Mouse (Mus musculus): ENCODE measurements around the gene Amigo2. TPM values are rescaled to one million over a fixed set of nuclear protein-coding genes. Genes with fewer than 3 reads are reported as not detected.

Gene Amigo2
- total and polyA plus RNA-seq, 2 experiments, result 0.76 to 7.0 TPM

GRCm38 (mm10) chr15:97262251-97262650 is 15.2 kb upstream of the Amigo2 start:
- TF ChIP-seq POLR2A (IDR thresholded peaks at IDR 0.05; ENCODE audit: extremely low read depth, insufficient read depth, low read length) (no peak), CTCF (IDR thresholded peaks at IDR 0.05; ENCODE audit: low read depth, low read length) (no peak)
- no peak for DNase-seq (ENCODE audit: extremely low read depth, low read depth, low spot score)
- Histone ChIP-seq H3K27me3 (ENCODE audit: control insufficient read depth, insufficient read depth, low read length) (no peaks in the 10 kb centered on the region), H3K79me2 (ENCODE audit: control insufficient read depth, insufficient read depth, low read length) (peaks cover 6% of the 10 kb centered on the region; the same call in 1 of the 2 replicates), H3K4me3 (ENCODE audit: insufficient read depth, low read depth, low read length) (no peak overlapping the region), H3K27ac (replicated peaks; ENCODE audit: insufficient read depth, low read depth, low read length) (no peak overlapping the region), H3K36me3 (ENCODE audit: control insufficient read depth, insufficient read depth, low read length) (no peaks in the 10 kb centered on the region), H3K4me1 (ENCODE audit: control insufficient read depth, insufficient read depth, low read length) (peaks cover 2% of the 10 kb centered on the region; the same call in 1 of the 2 replicates), H3K9ac (ENCODE audit: low read depth, low read length) (no peak overlapping the region)
- WGBS, result 88% methylated on average over 9 of the region's 9 CpGs

- H3K36me3 ChIP-seq (ENCODE audit: control insufficient read depth, insufficient read depth, low read length), result no peaks in the 10 kb centered on the region
- H3K27ac ChIP-seq (replicated peaks; ENCODE audit: insufficient read depth, low read depth, low read length), result no peak overlapping the region
- H3K79me2 ChIP-seq (ENCODE audit: control insufficient read depth, insufficient read depth, low read length), result peaks cover 6% of the 10 kb centered on the region; the same call in 1 of the 2 replicates
- DNase-seq (ENCODE audit: extremely low read depth, low read depth, low spot score), result peak; percentile 59
- no peak overlapping the region for H3K4me3 ChIP-seq (ENCODE audit: insufficient read depth, low read depth, low read length)
- H3K4me1 ChIP-seq (ENCODE audit: control insufficient read depth, insufficient read depth, low read length), result no peaks in the 10 kb centered on the region
- TF ChIP-seq CTCF (IDR thresholded peaks at IDR 0.05; ENCODE audit: low read depth, low read length), result no peak
- TF ChIP-seq POLR2A (IDR thresholded peaks at IDR 0.05; ENCODE audit: extremely low read depth, insufficient read depth, low read length), result no peak
- WGBS, result 65% methylated on average over 11 of the region's 11 CpGs
- H3K9ac ChIP-seq (ENCODE audit: low read depth, low read length), result no peak overlapping the region
- no peaks in the 10 kb centered on the region for H3K27me3 ChIP-seq (ENCODE audit: control insufficient read depth, insufficient read depth, low read length)
These were observed 13.0 kb upstream of the Amigo2 start for GRCm38 (mm10) chr15:97259968-97260597.

GRCm38 (mm10) chr15:97259300-97259699 is 12.2 kb upstream of the Amigo2 start:
- H3K79me2 ChIP-seq (ENCODE audit: control insufficient read depth, insufficient read depth, low read length), result peaks cover 3% of the 10 kb centered on the region; the same call in 1 of the 2 replicates
- H3K27me3 ChIP-seq (ENCODE audit: control insufficient read depth, insufficient read depth, low read length), result no peaks in the 10 kb centered on the region
- no peak overlapping the region for H3K4me3 ChIP-seq (ENCODE audit: insufficient read depth, low read depth, low read length)
- H3K4me1 ChIP-seq (ENCODE audit: control insufficient read depth, insufficient read depth, low read length), result no peaks in the 10 kb centered on the region
- DNase-seq (ENCODE audit: extremely low read depth, low read depth, low spot score), result no peak
- no peaks in the 10 kb centered on the region for H3K36me3 ChIP-seq (ENCODE audit: control insufficient read depth, insufficient read depth, low read length)
- H3K27ac ChIP-seq (replicated peaks; ENCODE audit: insufficient read depth, low read depth, low read length), result no peak overlapping the region
- TF ChIP-seq CTCF (IDR thresholded peaks at IDR 0.05; ENCODE audit: low read depth, low read length), result no peak
- no peak for TF ChIP-seq POLR2A (IDR thresholded peaks at IDR 0.05; ENCODE audit: extremely low read depth, insufficient read depth, low read length)
- 87% methylated on average over 8 of the region's 8 CpGs for WGBS
- H3K9ac ChIP-seq (ENCODE audit: low read depth, low read length), result no peak overlapping the region

DNA sequence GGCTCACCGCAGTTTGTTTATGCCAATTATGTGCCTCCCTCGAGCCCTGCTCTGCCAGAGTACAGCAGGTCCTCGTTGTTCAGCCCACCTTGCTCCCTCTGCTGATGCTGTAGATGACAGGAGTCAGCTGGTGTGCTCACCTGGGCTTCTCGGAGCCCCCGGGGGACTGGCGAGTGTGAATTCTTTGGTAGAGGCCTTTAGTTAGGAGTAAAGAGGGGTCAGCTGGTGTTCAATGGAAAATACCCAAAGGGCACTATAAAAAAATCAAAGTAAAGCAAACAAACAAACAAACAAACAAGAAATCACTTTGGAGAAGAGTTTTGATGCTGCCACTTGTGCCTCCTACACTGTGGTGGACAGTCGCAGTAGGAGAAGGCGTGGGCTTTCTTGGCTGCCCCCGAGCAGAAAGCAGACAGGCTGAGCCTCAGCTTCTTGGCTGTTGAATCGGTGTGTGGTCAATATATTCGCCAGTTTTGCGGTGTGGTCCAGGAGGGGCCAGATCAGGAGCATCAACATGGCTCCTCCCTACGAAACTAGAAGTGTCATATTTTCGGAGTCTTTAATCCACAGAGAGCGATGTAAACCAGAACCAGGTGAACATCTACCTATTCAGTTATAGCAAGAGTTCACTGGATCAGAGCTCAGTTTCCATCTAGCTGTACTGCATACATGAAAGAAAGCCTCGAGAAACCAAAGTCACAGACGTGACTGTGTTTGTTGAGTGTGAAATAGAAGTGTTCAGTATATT is 11.6 kb upstream of the Amigo2 start:
- TF ChIP-seq POLR2A (IDR thresholded peaks at IDR 0.05; ENCODE audit: extremely low read depth, insufficient read depth, low read length), result no peak
- TF ChIP-seq CTCF (IDR thresholded peaks at IDR 0.05; ENCODE audit: low read depth, low read length), result no peak
- no peak overlapping the region for H3K27ac ChIP-seq (replicated peaks; ENCODE audit: insufficient read depth, low read depth, low read length)

GRCm38 (mm10) chr15:97257206-97257775 is 10.2 kb upstream of the Amigo2 start:
- no peak for DNase-seq (ENCODE audit: extremely low read depth, low read depth, low spot score)
- no peak overlapping the region for H3K9ac ChIP-seq (ENCODE audit: low read depth, low read length)
- H3K27ac ChIP-seq (replicated peaks; ENCODE audit: insufficient read depth, low read depth, low read length), result no peak overlapping the region
- peaks cover 8% of the 10 kb centered on the region; the same call in 1 of the 2 replicates for H3K79me2 ChIP-seq (ENCODE audit: control insufficient read depth, insufficient read depth, low read length)
- no peaks in the 10 kb centered on the region for H3K4me1 ChIP-seq (ENCODE audit: control insufficient read depth, insufficient read depth, low read length)
- H3K36me3 ChIP-seq (ENCODE audit: control insufficient read depth, insufficient read depth, low read length), result no peaks in the 10 kb centered on the region
- no peak for TF ChIP-seq POLR2A (IDR thresholded peaks at IDR 0.05; ENCODE audit: extremely low read depth, insufficient read depth, low read length)
- no peak for TF ChIP-seq CTCF (IDR thresholded peaks at IDR 0.05; ENCODE audit: low read depth, low read length)
- H3K4me3 ChIP-seq (ENCODE audit: insufficient read depth, low read depth, low read length), result no peak overlapping the region
- WGBS, result 67% methylated on average over 8 of the region's 8 CpGs
- no peaks in the 10 kb centered on the region for H3K27me3 ChIP-seq (ENCODE audit: control insufficient read depth, insufficient read depth, low read length)

More for the DNA sequence above, 11.6 kb upstream of the Amigo2 start:
- Histone ChIP-seq H3K4me1 (ENCODE audit: control insufficient read depth, insufficient read depth, low read length) (no peaks in the 10 kb centered on the region), H3K79me2 (ENCODE audit: control insufficient read depth, insufficient read depth, low read length) (peaks cover 5% of the 10 kb centered on the region; the same call in 1 of the 2 replicates), H3K4me3 (ENCODE audit: insufficient read depth, low read depth, low read length) (no peak overlapping the region), H3K36me3 (ENCODE audit: control insufficient read depth, insufficient read depth, low read length) (no peaks in the 10 kb centered on the region), H3K27me3 (ENCODE audit: control insufficient read depth, insufficient read depth, low read length) (no peaks in the 10 kb centered on the region), H3K9ac (ENCODE audit: low read depth, low read length) (no peak overlapping the region)
- DNase-seq (ENCODE audit: extremely low read depth, low read depth, low spot score), result no peak
- WGBS, result 90% methylated on average over 17 of the region's 17 CpGs

All from liver, adult 2 months (tissue).